ENCODE assay signal across 16 mouse cellular contexts in genomic region chr17:6008590-6008989, GRCm38 (mm10).
DNase-seq lines count a peak whose midpoint lies in the region; ATAC-seq and TF ChIP-seq lines count a peak whose summit lies in the region.
"Had no signal": no experiment of that assay in that cellular context is flagged by ENCODE, and none has a peak within 500 bp of the region (broad histone marks: within the 10 kb centered on the region; RNA-seq: fewer than 3 reads in every experiment).

No protein-coding gene starts in this region.

- TF ChIP-seq POLR2A in bone marrow, adult 2 months (IDR thresholded peaks at IDR 0.05; ENCODE audit: borderline replicate concordance, control insufficient read depth, low read depth, low read length) = no peak
- no peak for TF ChIP-seq POLR2A in small intestine, adult 2 months (IDR thresholded peaks at IDR 0.05; ENCODE audit: low read depth, low read length)

- H3K27ac ChIP-seq in heart, embryonic 13.5 days (replicated peaks) = 0 out of 2 replicates have a peak overlapping the region, but pooled peaks have one; percentile 29
- 0 out of 2 replicates have a peak overlapping the region, but pooled peaks have one; percentile 26 for H3K27ac ChIP-seq in bone marrow, adult 2 months (ENCODE audit: control insufficient read depth, insufficient read depth, low read depth, low read length, poor library complexity)
- H3K27ac ChIP-seq in small intestine, adult 2 months (ENCODE audit: insufficient read depth, low read depth, low read length) = peak overlapping the region; percentile 31; the same call in 1 of the 2 replicates
- no peak overlapping the region for H3K27ac ChIP-seq in hindbrain, embryonic 16.5 days (ENCODE audit: low read depth, low read length)
- H3K27ac ChIP-seq: embryonic facial prominence, embryonic 12.5 days; hindbrain, embryonic 14.5 days; kidney, postnatal 0 days; liver, embryonic 15.5 days had no signal

- H3K9me3 ChIP-seq in heart, embryonic 13.5 days = no peaks in the 10 kb centered on the region
- no peaks in the 10 kb centered on the region for H3K9me3 ChIP-seq in hindbrain, embryonic 16.5 days (ENCODE audit: control insufficient read depth, low read length)
- H3K9me3 ChIP-seq: embryonic facial prominence, embryonic 12.5 days; liver, embryonic 15.5 days had no signal

- H3K4me3 ChIP-seq in heart, embryonic 13.5 days = no peak overlapping the region
- H3K4me3 ChIP-seq in bone marrow, adult 2 months (replicated peaks; ENCODE audit: control insufficient read depth, low read depth, low read length) = no peak overlapping the region
- no peak overlapping the region for H3K4me3 ChIP-seq in small intestine, adult 2 months (ENCODE audit: low read depth, low read length)
- no peak overlapping the region for H3K4me3 ChIP-seq in hindbrain, embryonic 16.5 days (ENCODE audit: low read length)
- H3K4me3 ChIP-seq: embryonic facial prominence, embryonic 12.5 days; liver, embryonic 15.5 days had no signal

- no peaks in the 10 kb centered on the region for H3K27me3 ChIP-seq in heart, embryonic 13.5 days (replicated peaks)
- H3K27me3 ChIP-seq in small intestine, adult 2 months (ENCODE audit: control insufficient read depth, insufficient read depth, low read length) = no peaks in the 10 kb centered on the region
- no peaks in the 10 kb centered on the region for H3K27me3 ChIP-seq in hindbrain, embryonic 16.5 days (replicated peaks; ENCODE audit: control insufficient read depth, insufficient read depth, low read length)
- H3K27me3 ChIP-seq: embryonic facial prominence, embryonic 12.5 days; liver, embryonic 15.5 days had no signal

- no peak for TF ChIP-seq CTCF in bone marrow, adult 2 months (IDR thresholded peaks at IDR 0.05; ENCODE audit: control insufficient read depth, insufficient read depth, low read length)
- TF ChIP-seq CTCF in small intestine, adult 2 months (IDR thresholded peaks at IDR 0.05; ENCODE audit: extremely low read depth, insufficient read length, insufficient replicate concordance, low read depth, low read length) = no peak

- WGBS in heart, embryonic 13.5 days = 62% methylated on average over 11 of the region's 11 CpGs
- 18% methylated on average over 11 of the region's 11 CpGs for WGBS in bone marrow, adult 2 months
- 66% methylated on average over 11 of the region's 11 CpGs for WGBS in small intestine, adult 2 months
- WGBS in hindbrain, embryonic 16.5 days = 86% methylated on average over 11 of the region's 11 CpGs

- H3K9ac ChIP-seq in heart, embryonic 13.5 days = no peak overlapping the region
- no peak overlapping the region for H3K9ac ChIP-seq in hindbrain, embryonic 16.5 days (ENCODE audit: low read depth, low read length)
- H3K9ac ChIP-seq: embryonic facial prominence, embryonic 12.5 days; hindbrain, embryonic 14.5 days; liver, embryonic 15.5 days had no signal

- peaks cover 20% of the 10 kb centered on the region for H3K36me3 ChIP-seq in heart, embryonic 13.5 days
- peaks cover 5% of the 10 kb centered on the region for H3K36me3 ChIP-seq in small intestine, adult 2 months (ENCODE audit: control insufficient read depth, insufficient read depth, low read length)
- no peaks in the 10 kb centered on the region for H3K36me3 ChIP-seq in hindbrain, embryonic 16.5 days (ENCODE audit: control insufficient read depth, insufficient read depth, low read length)
- H3K36me3 ChIP-seq: embryonic facial prominence, embryonic 12.5 days; liver, embryonic 15.5 days had no signal

- intact Hi-C loops in heart, postnatal 14 days (cut with DNase I) = no loop called here

- peaks cover 56% of the 10 kb centered on the region for H3K4me1 ChIP-seq in heart, embryonic 13.5 days
- peaks cover 14% of the 10 kb centered on the region for H3K4me1 ChIP-seq in bone marrow, adult 2 months (ENCODE audit: control insufficient read depth, insufficient read depth, low read length)
- peaks cover 17% of the 10 kb centered on the region for H3K4me1 ChIP-seq in small intestine, adult 2 months (ENCODE audit: control insufficient read depth, insufficient read depth, insufficient read length, low read length)
- H3K4me1 ChIP-seq in hindbrain, embryonic 16.5 days (ENCODE audit: control insufficient read depth, insufficient read depth, low read depth, low read length) = peaks cover 14% of the 10 kb centered on the region

- no peak for DNase-seq in heart, postnatal 14 days
- peak; percentile 42 for DNase-seq in lung, postnatal 36 days
- no peak for DNase-seq in retina, embryonic 14.5 days (ENCODE audit: low spot score)
- no peak for DNase-seq in thymus, adult 18-20 months
- DNase-seq: adrenal gland, postnatal 36 days; cerebellum, adult 9-11 months; retina, postnatal 1 day had no signal

- no peak for ATAC-seq in heart, embryonic 13.5 days (ENCODE audit: extremely low read depth, insufficient number of reproducible peaks, low FRiP score, low TSS enrichment)
- ATAC-seq in hindbrain, embryonic 16.5 days = no peak
- ATAC-seq: forebrain, embryonic 16.5 days had no signal

- no peak overlapping the region for H3K4me2 ChIP-seq in heart, embryonic 13.5 days
- no peak overlapping the region for H3K4me2 ChIP-seq in hindbrain, embryonic 16.5 days (ENCODE audit: low read length)
- H3K4me2 ChIP-seq: embryonic facial prominence, embryonic 12.5 days; hindbrain, embryonic 14.5 days; liver, embryonic 15.5 days had no signal
